Mouse (Mus musculus): ENCODE measurements around the gene Trpm3. TPM values are rescaled to one million over a fixed set of nuclear protein-coding genes. Genes with fewer than 3 reads are reported as not detected.

Trpm3 gene
- polyA plus RNA-seq, 1 experiment from 2014 or later, result 6.4 TPM

- no peak for ATAC-seq (ENCODE audit: low read depth)
- Histone ChIP-seq H3K36me3 (ENCODE audit: control insufficient read depth, insufficient read depth, low read length) (no peaks in the 10 kb centered on the region), H3K4me3 (ENCODE audit: low read depth, low read length) (no peak overlapping the region), H3K4me2 (ENCODE audit: low read depth, low read length) (no peak overlapping the region), H3K27ac (replicated peaks; ENCODE audit: low read depth, low read length) (no peak overlapping the region), H3K9me3 (ENCODE audit: control insufficient read depth, low read length) (no peaks in the 10 kb centered on the region), H3K27me3 (replicated peaks; ENCODE audit: control insufficient read depth, insufficient read depth, low read length) (no peaks in the 10 kb centered on the region), H3K4me1 (ENCODE audit: control insufficient read depth, insufficient read depth, low read length) (no peaks in the 10 kb centered on the region), H3K9ac (ENCODE audit: low read depth, low read length) (no peak overlapping the region)
- DNase-seq (ENCODE audit: low spot score), result no peak
- WGBS, result 51% methylated on average over 5 of the region's 5 CpGs
These were observed 188.4 kb downstream of the Trpm3 start for GRCm38 (mm10) chr19:22327226-22327625.

GRCm38 (mm10) chr19:22336278-22336677 lies 197.4 kb downstream of the Trpm3 start:
- DNase-seq (ENCODE audit: low spot score) (no peak), ATAC-seq (ENCODE audit: low read depth) (no peak)
- Histone ChIP-seq H3K27me3 (replicated peaks; ENCODE audit: control insufficient read depth, insufficient read depth, low read length) (no peaks in the 10 kb centered on the region), H3K27ac (replicated peaks; ENCODE audit: low read depth, low read length) (no peak overlapping the region), H3K9ac (ENCODE audit: low read depth, low read length) (no peak overlapping the region), H3K9me3 (ENCODE audit: control insufficient read depth, low read length) (no peaks in the 10 kb centered on the region), H3K4me3 (ENCODE audit: low read depth, low read length) (no peak overlapping the region), H3K4me1 (ENCODE audit: control insufficient read depth, insufficient read depth, low read length) (no peaks in the 10 kb centered on the region), H3K36me3 (ENCODE audit: control insufficient read depth, insufficient read depth, low read length) (no peaks in the 10 kb centered on the region), H3K4me2 (ENCODE audit: low read depth, low read length) (no peak overlapping the region)
- WGBS, result 89% methylated on average over 3 of the region's 3 CpGs

GRCm38 (mm10) chr19:22337468-22337867 lies 198.6 kb downstream of the Trpm3 start:
- 16% methylated on average over 5 of the region's 5 CpGs for WGBS

GRCm38 (mm10) chr19:22338927-22339326 lies 200.1 kb downstream of the Trpm3 start:
- Histone ChIP-seq H3K9ac (ENCODE audit: low read depth, low read length) (no peak overlapping the region), H3K4me1 (ENCODE audit: control insufficient read depth, insufficient read depth, low read length) (no peaks in the 10 kb centered on the region), H3K36me3 (ENCODE audit: control insufficient read depth, insufficient read depth, low read length) (no peaks in the 10 kb centered on the region), H3K27ac (replicated peaks; ENCODE audit: low read depth, low read length) (no peak overlapping the region), H3K4me3 (ENCODE audit: low read depth, low read length) (no peak overlapping the region), H3K4me2 (ENCODE audit: low read depth, low read length) (no peak overlapping the region), H3K27me3 (replicated peaks; ENCODE audit: control insufficient read depth, insufficient read depth, low read length) (no peaks in the 10 kb centered on the region), H3K9me3 (ENCODE audit: control insufficient read depth, low read length) (no peaks in the 10 kb centered on the region)
- ATAC-seq (ENCODE audit: low read depth) (no peak), DNase-seq (ENCODE audit: low spot score) (no peak)
- 75% methylated on average over 8 of the region's 8 CpGs for WGBS

More at GRCm38 (mm10) chr19:22337468-22337867, 198.6 kb downstream of the Trpm3 start:
- Histone ChIP-seq H3K27ac (replicated peaks; ENCODE audit: low read depth, low read length) (no peak overlapping the region), H3K27me3 (replicated peaks; ENCODE audit: control insufficient read depth, insufficient read depth, low read length) (no peaks in the 10 kb centered on the region), H3K9me3 (ENCODE audit: control insufficient read depth, low read length) (no peaks in the 10 kb centered on the region), H3K4me1 (ENCODE audit: control insufficient read depth, insufficient read depth, low read length) (no peaks in the 10 kb centered on the region), H3K36me3 (ENCODE audit: control insufficient read depth, insufficient read depth, low read length) (no peaks in the 10 kb centered on the region), H3K4me3 (ENCODE audit: low read depth, low read length) (no peak overlapping the region), H3K4me2 (ENCODE audit: low read depth, low read length) (no peak overlapping the region), H3K9ac (ENCODE audit: low read depth, low read length) (no peak overlapping the region)
- ATAC-seq (ENCODE audit: low read depth) (no peak), DNase-seq (ENCODE audit: low spot score) (peak; percentile 91)

- 80% methylated on average over 14 of the region's 14 CpGs for WGBS
- ATAC-seq (ENCODE audit: low read depth) (no peak), DNase-seq (ENCODE audit: low spot score) (peak; percentile 19)
- no peak overlapping the region for H3K9ac ChIP-seq (ENCODE audit: low read depth, low read length)
- H3K36me3 ChIP-seq (ENCODE audit: control insufficient read depth, insufficient read depth, low read length), result no peaks in the 10 kb centered on the region
- H3K27me3 ChIP-seq (replicated peaks; ENCODE audit: control insufficient read depth, insufficient read depth, low read length), result no peaks in the 10 kb centered on the region
- no peak overlapping the region for H3K4me2 ChIP-seq (ENCODE audit: low read depth, low read length)
- no peaks in the 10 kb centered on the region for H3K4me1 ChIP-seq (ENCODE audit: control insufficient read depth, insufficient read depth, low read length)
- no peaks in the 10 kb centered on the region for H3K9me3 ChIP-seq (ENCODE audit: control insufficient read depth, low read length)
- no peak overlapping the region for H3K4me3 ChIP-seq (ENCODE audit: low read depth, low read length)
- H3K27ac ChIP-seq (replicated peaks; ENCODE audit: low read depth, low read length), result no peak overlapping the region
These were observed 215.2 kb downstream of the Trpm3 start for GRCm38 (mm10) chr19:22354037-22354541.

GRCm38 (mm10) chr19:22386890-22387289 lies 248.0 kb downstream of the Trpm3 start:
- Histone ChIP-seq H3K9me3 (ENCODE audit: control insufficient read depth, low read length) (no peaks in the 10 kb centered on the region), H3K4me1 (ENCODE audit: control insufficient read depth, insufficient read depth, low read length) (no peaks in the 10 kb centered on the region), H3K27ac (replicated peaks; ENCODE audit: low read depth, low read length) (no peak overlapping the region), H3K4me3 (ENCODE audit: low read depth, low read length) (no peak overlapping the region), H3K4me2 (ENCODE audit: low read depth, low read length) (no peak overlapping the region), H3K27me3 (replicated peaks; ENCODE audit: control insufficient read depth, insufficient read depth, low read length) (no peaks in the 10 kb centered on the region), H3K36me3 (ENCODE audit: control insufficient read depth, insufficient read depth, low read length) (no peaks in the 10 kb centered on the region), H3K9ac (ENCODE audit: low read depth, low read length) (no peak overlapping the region)
- WGBS, result 80% methylated on average over 3 of the region's 3 CpGs
- DNase-seq (ENCODE audit: low spot score) (no peak), ATAC-seq (ENCODE audit: low read depth) (no peak)

- H3K9me3 ChIP-seq (ENCODE audit: control insufficient read depth, low read length), result no peaks in the 10 kb centered on the region
- no peak overlapping the region for H3K4me2 ChIP-seq (ENCODE audit: low read depth, low read length)
- no peaks in the 10 kb centered on the region for H3K27me3 ChIP-seq (replicated peaks; ENCODE audit: control insufficient read depth, insufficient read depth, low read length)
- H3K4me3 ChIP-seq (ENCODE audit: low read depth, low read length), result no peak overlapping the region
- H3K9ac ChIP-seq (ENCODE audit: low read depth, low read length), result no peak overlapping the region
- no peak overlapping the region for H3K27ac ChIP-seq (replicated peaks; ENCODE audit: low read depth, low read length)
- H3K4me1 ChIP-seq (ENCODE audit: control insufficient read depth, insufficient read depth, low read length), result no peaks in the 10 kb centered on the region
- ATAC-seq (ENCODE audit: low read depth) (no peak), DNase-seq (ENCODE audit: low spot score) (no peak)
- no peaks in the 10 kb centered on the region for H3K36me3 ChIP-seq (ENCODE audit: control insufficient read depth, insufficient read depth, low read length)
- 86% methylated on average over 1 of the region's 1 CpGs for WGBS
These were observed 255.9 kb downstream of the Trpm3 start for GRCm38 (mm10) chr19:22394700-22395099.

GRCm38 (mm10) chr19:22404049-22404448 lies 265.2 kb downstream of the Trpm3 start:
- 95% methylated on average over 3 of the region's 3 CpGs for WGBS
- no peak for ATAC-seq (ENCODE audit: low read depth)
- Histone ChIP-seq H3K4me2 (ENCODE audit: low read depth, low read length) (no peak overlapping the region), H3K9me3 (ENCODE audit: control insufficient read depth, low read length) (no peaks in the 10 kb centered on the region), H3K4me3 (ENCODE audit: low read depth, low read length) (no peak overlapping the region), H3K27ac (replicated peaks; ENCODE audit: low read depth, low read length) (no peak overlapping the region), H3K27me3 (replicated peaks; ENCODE audit: control insufficient read depth, insufficient read depth, low read length) (no peaks in the 10 kb centered on the region), H3K9ac (ENCODE audit: low read depth, low read length) (no peak overlapping the region), H3K36me3 (ENCODE audit: control insufficient read depth, insufficient read depth, low read length) (no peaks in the 10 kb centered on the region), H3K4me1 (ENCODE audit: control insufficient read depth, insufficient read depth, low read length) (no peaks in the 10 kb centered on the region)
- DNase-seq (ENCODE audit: low spot score), result no peak

- no peak overlapping the region for H3K9ac ChIP-seq (ENCODE audit: low read depth, low read length)
- no peak overlapping the region for H3K27ac ChIP-seq (replicated peaks; ENCODE audit: low read depth, low read length)
- no peak for ATAC-seq (ENCODE audit: low read depth)
- H3K27me3 ChIP-seq (replicated peaks; ENCODE audit: control insufficient read depth, insufficient read depth, low read length), result no peaks in the 10 kb centered on the region
- 86% methylated on average over 3 of the region's 3 CpGs for WGBS
- no peaks in the 10 kb centered on the region for H3K4me1 ChIP-seq (ENCODE audit: control insufficient read depth, insufficient read depth, low read length)
- H3K4me2 ChIP-seq (ENCODE audit: low read depth, low read length), result no peak overlapping the region
- no peak overlapping the region for H3K4me3 ChIP-seq (ENCODE audit: low read depth, low read length)
- DNase-seq (ENCODE audit: low spot score), result no peak
- no peaks in the 10 kb centered on the region for H3K36me3 ChIP-seq (ENCODE audit: control insufficient read depth, insufficient read depth, low read length)
- H3K9me3 ChIP-seq (ENCODE audit: control insufficient read depth, low read length), result no peaks in the 10 kb centered on the region
These were observed 279.4 kb downstream of the Trpm3 start for GRCm38 (mm10) chr19:22418239-22418638.
